Mouse (Mus musculus): ENCODE data around the gene Peli1.
"Not testable (repeated sequence)": the region's sequence is repeated elsewhere in the genome, so short reads cannot be mapped to it uniquely, and the experiment has no call there.

GRCm38 (mm10) chr11:21169608-21169860 lies 78.4 kb downstream of the Peli1 start:
- TF ChIP-seq POLR2A, CTCF (IDR thresholded peaks at IDR 0.05; ENCODE audit: insufficient read depth, low read depth, low read length): not testable (repeated sequence)

Measured in olfactory bulb, adult 2 months (tissue).